Mouse (Mus musculus) lung, postnatal 0 days (tissue): ENCODE measurements around the gene Umps. TPM values are rescaled to one million over a fixed set of nuclear protein-coding genes. Genes with fewer than 3 reads are reported as not detected.
A peak's percentile ranks its signal among the peaks of the same experiment; 100 is the strongest.

Experiments
- ATAC-seq: fragments of 200-750 bp; cut with Nextera tagmentation; 2 replicates; pipeline ENCODE4 v1.8.0; 2017; ENCODE audit warnings: moderate library complexity
- DNase-seq: peaks from one replicate; pipeline ENCODE4 v3.0.0-alpha.2; 2016; ENCODE audit warnings: low spot score
- H3K27ac ChIP-seq: fragments of 300-500 bp; sonication (generic); 2 replicates; pipeline ENCODE4 v1.5.1; 2014; ENCODE audit warnings: antibody characterized with exemption, mild to moderate bottlenecking, low read length, mixed read lengths
- H3K27me3 ChIP-seq: fragments of 300-500 bp; sonication (generic); replicated peaks from 2 replicates; pipeline ENCODE4 v1.6.1; 2014; ENCODE audit warnings: low read length, mixed read lengths; ENCODE audit not compliant: insufficient read depth
- H3K36me3 ChIP-seq: fragments of 300-500 bp; sonication (generic); 2 replicates; pipeline ENCODE4 v1.6.1; 2014; ENCODE audit warnings: low read length, mixed read lengths; ENCODE audit not compliant: insufficient read depth
- H3K4me1 ChIP-seq: fragments of 300-500 bp; sonication (generic); 2 replicates; pipeline ENCODE4 v1.6.1; 2014; ENCODE audit warnings: antibody characterized with exemption, low read depth, low read length, mixed read lengths; ENCODE audit not compliant: insufficient read depth
- H3K4me2 ChIP-seq: fragments of 300-500 bp; sonication (generic); replicated peaks from 2 replicates; pipeline ENCODE4 v1.6.1; 2014; ENCODE audit warnings: low read depth, mild to moderate bottlenecking, low read length, moderate library complexity, mixed read lengths
- H3K4me3 ChIP-seq: fragments of 300-500 bp; sonication (generic); 2 replicates; pipeline ENCODE4 v1.5.1; 2014; ENCODE audit warnings: low read depth, low read length
- H3K9ac ChIP-seq: fragments of 300-500 bp; sonication (generic); replicated peaks from 2 replicates; pipeline ENCODE4 v1.6.1; 2014; ENCODE audit warnings: low read depth, mild to moderate bottlenecking
- H3K9me3 ChIP-seq: fragments of 300-500 bp; sonication (generic); 2 replicates; pipeline ENCODE4 v1.6.1; 2016; ENCODE audit warnings: low read length, mixed read lengths
- CTCF ChIP-seq: IDR thresholded peaks from 2 replicates; pipeline ENCODE4 v1.5.1; 2016; ENCODE audit warnings: antibody characterized with exemption, mild to moderate bottlenecking
- EP300 ChIP-seq: IDR thresholded peaks from 2 replicates; pipeline ENCODE4 v1.6.1; 2016; ENCODE audit warnings: antibody characterized with exemption, mild to moderate bottlenecking, control low read depth
- WGBS: fragments of 180-500 bp; shearing (Covaris S2); extraction: QIAGEN DNeasy Blood & Tissue Kit; methylation state at CpG from one replicate; pipeline ENCODE4 v1.1.7; 2014; 5-methylcytosine and 5-hydroxymethylcytosine counted together
- polyA plus RNA-seq: library from polyadenylated mRNA; unstranded; fragments of >200 nt; fragmentation: Nextera tagmentation; extraction: Ambion mirVana; gene quantifications from 2 replicates; pipeline ENCODE4 v1.2.1, GENCODE M21; 2015

Umps gene
- polyA plus RNA-seq, 1 experiment from 2014 or later, result 10.3 TPM

DNA sequence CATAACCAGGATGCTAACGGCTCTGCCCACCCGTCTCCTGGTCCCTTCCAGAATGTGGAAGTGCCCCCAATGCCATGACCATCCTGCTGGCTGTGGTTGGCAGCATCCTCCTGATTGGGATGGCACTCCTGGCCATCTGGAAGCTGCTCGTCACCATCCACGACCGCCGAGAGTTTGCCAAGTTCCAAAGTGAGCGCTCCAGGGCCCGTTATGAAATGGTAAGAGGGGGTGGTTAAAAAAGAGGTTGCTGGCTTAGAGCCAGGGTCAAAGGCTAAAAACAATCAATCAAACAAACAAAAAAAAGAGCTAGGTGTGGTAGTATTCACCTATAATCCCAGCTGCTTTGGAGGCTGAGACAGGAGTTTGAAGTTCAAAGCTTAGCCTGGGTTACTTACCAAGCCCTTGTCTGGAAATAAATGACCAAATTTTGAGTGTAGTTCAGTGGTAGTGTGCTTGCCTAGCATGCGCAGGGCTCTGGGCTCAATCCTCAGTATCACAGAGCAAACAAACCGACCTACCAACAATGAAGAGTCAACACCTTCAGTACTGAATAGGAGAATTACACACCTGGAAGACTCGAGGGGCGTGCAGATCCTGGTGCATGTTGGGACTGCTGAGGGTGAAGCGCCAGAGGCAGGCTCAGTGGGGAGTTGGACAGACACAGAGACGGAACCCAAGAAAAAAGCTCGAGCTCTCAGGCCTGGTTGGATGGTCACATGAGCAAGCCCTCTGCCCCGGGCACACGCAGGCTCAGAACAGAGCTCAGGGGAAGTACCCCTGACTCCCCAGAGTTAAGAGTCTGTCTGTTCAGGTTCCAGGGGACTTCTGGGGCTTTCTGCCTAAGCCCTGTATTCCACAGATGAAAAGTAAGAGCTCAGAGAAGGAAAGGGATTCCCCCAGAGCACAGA is 18.9 kb downstream of the Umps start:
- Histone ChIP-seq H3K27ac (no peak overlapping the region), H3K4me3 (no peak overlapping the region), H3K4me2 (no peak overlapping the region), H3K9ac (no peak overlapping the region), H3K4me1 (no peaks in the 10 kb centered on the region; the same call in 1 of the 2 replicates), H3K27me3 (no peaks in the 10 kb centered on the region), H3K9me3 (no peaks in the 10 kb centered on the region), H3K36me3 (peaks cover 4% of the 10 kb centered on the region; the same call in 1 of the 2 replicates)
- TF ChIP-seq EP300 (no peak), CTCF (no peak)
- DNase-seq, result no peak
- WGBS, result 63% methylated on average over 17 of the region's 17 CpGs
- no peak for ATAC-seq

DNA sequence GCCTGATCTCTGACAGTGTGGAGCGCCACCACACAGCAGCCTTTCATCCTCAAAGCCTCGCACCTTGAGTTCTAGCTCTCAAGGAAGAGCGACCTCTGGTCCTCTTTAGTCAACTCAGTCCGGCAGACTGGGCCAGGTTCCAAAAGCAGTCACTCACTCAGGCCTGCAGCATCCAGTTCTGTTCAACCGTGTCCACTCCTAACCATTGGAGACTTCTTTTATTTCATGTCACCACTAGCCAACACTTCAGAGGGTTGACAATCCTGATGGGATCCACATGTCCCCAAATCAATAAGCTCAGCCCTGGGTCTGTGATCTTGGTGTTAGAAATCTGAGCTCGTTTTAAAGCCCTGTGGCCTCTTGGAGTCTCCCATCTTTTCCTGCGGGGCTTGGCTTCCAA is 20.8 kb downstream of the Umps start:
- H3K27me3 ChIP-seq, result no peaks in the 10 kb centered on the region
- no peaks in the 10 kb centered on the region; the same call in 1 of the 2 replicates for H3K4me1 ChIP-seq
- TF ChIP-seq CTCF, result no peak
- no peak for TF ChIP-seq EP300
- DNase-seq (no peak), ATAC-seq (no peak)
- no peak overlapping the region for H3K4me2 ChIP-seq
- H3K9me3 ChIP-seq, result no peaks in the 10 kb centered on the region
- WGBS, result 69% methylated on average over 7 of the region's 7 CpGs
- peaks cover 4% of the 10 kb centered on the region; the same call in 1 of the 2 replicates for H3K36me3 ChIP-seq
- H3K9ac ChIP-seq, result no peak overlapping the region
- no peak overlapping the region for H3K27ac ChIP-seq
- H3K4me3 ChIP-seq, result no peak overlapping the region

DNA sequence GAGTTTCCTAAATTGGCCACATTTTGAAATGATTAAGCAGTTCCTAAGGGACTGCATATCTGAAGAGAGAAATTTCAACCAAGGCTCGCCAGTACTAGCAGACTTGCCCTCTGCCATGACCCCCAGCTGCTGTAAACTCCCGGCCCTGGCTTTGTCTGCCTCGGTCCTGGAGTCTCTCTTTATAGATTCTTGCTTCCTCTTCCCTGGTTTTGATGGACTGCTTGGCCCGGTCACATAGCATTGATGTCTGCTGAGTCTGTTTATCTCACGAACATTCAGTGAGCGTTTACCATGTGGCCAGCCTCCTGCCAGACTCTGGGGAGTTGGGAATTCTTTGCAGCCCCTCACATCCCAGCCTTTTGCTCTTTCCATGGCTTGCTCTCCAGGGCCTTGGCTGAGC is 22.1 kb downstream of the Umps start:
- H3K4me3 ChIP-seq, result no peak overlapping the region
- 31% methylated on average over 6 of the region's 6 CpGs for WGBS
- no peaks in the 10 kb centered on the region for H3K9me3 ChIP-seq
- no peak overlapping the region for H3K27ac ChIP-seq
- peaks cover 4% of the 10 kb centered on the region; the same call in 1 of the 2 replicates for H3K36me3 ChIP-seq
- no peak overlapping the region for H3K4me2 ChIP-seq
- DNase-seq, result peak; percentile 56
- ATAC-seq, result peak; percentile 32
- H3K4me1 ChIP-seq, result no peaks in the 10 kb centered on the region; the same call in 1 of the 2 replicates
- TF ChIP-seq EP300 (no peak), CTCF (no peak)
- H3K27me3 ChIP-seq, result no peaks in the 10 kb centered on the region
- no peak overlapping the region for H3K9ac ChIP-seq

DNA sequence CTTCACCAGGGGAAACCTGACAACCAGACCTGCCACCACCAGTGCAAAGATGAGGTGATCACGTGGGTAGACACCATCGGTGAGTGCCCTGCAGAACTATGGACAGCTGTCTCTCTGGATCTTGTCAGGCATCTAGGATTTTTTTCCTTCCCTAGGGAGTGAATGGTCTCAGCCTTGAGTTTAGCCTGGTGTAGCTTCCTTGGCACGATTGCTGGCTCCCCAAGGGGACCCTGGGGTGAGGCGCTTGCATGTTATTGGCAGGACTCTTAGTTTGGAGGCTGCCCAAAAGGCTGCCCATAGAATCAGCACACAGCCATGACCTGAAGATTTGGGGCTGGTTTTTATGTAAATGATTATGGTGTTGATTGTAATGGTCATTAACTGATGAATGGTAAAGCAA is 22.7 kb downstream of the Umps start:
- Histone ChIP-seq H3K36me3 (peaks cover 4% of the 10 kb centered on the region; the same call in 1 of the 2 replicates), H3K9ac (no peak overlapping the region), H3K4me1 (no peaks in the 10 kb centered on the region; the same call in 1 of the 2 replicates), H3K27ac (no peak overlapping the region), H3K4me3 (no peak overlapping the region), H3K9me3 (no peaks in the 10 kb centered on the region), H3K4me2 (no peak overlapping the region), H3K27me3 (no peaks in the 10 kb centered on the region)
- WGBS, result 77% methylated on average over 4 of the region's 4 CpGs
- DNase-seq (no peak), ATAC-seq (no peak)
- TF ChIP-seq EP300 (no peak), CTCF (no peak)

DNA sequence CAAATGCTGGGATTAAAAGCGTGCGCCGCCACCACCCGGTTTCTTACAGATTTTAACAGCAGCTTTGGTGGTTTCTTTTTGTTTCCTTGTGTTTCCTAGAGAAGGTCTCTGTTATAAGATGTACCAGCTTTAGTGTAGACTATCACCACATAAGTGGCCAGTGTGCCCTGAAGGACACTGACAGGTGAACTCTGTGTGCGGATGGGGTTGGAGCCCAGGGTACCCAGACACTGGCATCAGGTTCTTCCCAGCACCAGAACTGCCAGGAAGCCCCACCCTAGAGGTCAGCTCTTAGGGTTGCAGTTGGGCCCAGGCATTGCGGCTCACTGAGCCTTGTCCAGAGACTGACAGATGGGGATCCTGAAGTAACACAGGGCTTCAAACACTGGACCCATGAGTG is 23.4 kb downstream of the Umps start:
- Histone ChIP-seq H3K27ac (no peak overlapping the region), H3K4me1 (no peaks in the 10 kb centered on the region; the same call in 1 of the 2 replicates), H3K36me3 (no peaks in the 10 kb centered on the region; the same call in 1 of the 2 replicates), H3K4me2 (no peak overlapping the region), H3K9me3 (no peaks in the 10 kb centered on the region), H3K27me3 (no peaks in the 10 kb centered on the region), H3K9ac (no peak overlapping the region), H3K4me3 (no peak overlapping the region)
- ATAC-seq (no peak), DNase-seq (no peak)
- TF ChIP-seq EP300, result no peak
- TF ChIP-seq CTCF, result no peak
- WGBS, result 96% methylated on average over 6 of the region's 6 CpGs

DNA sequence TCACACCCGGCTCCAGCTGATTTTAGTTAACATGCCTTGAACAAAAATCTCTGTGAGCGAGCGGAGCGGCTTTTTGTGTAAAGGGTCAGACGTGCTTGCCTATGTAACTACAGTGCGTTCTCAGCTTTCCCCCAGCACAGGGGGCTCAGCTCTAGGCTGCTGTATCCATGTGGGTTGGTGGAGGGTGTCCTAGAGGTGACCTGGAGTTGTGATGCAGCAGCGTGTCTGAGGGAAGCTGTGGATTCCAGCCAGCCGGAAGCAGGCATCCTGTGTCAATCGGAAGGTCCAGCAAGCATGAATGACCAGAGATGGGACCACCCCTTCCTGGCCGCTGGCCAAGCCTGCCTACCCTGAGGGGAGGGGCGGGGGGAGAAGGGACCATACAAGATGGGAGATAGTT is 24.5 kb downstream of the Umps start:
- no peak overlapping the region for H3K27ac ChIP-seq
- DNase-seq (peak; percentile 47), ATAC-seq (peak; percentile 10; the same call in 1 of the 2 replicates)
- no peaks in the 10 kb centered on the region for H3K36me3 ChIP-seq
- no peak overlapping the region for H3K4me3 ChIP-seq
- H3K9ac ChIP-seq, result no peak overlapping the region
- WGBS, result 39% methylated on average over 11 of the region's 11 CpGs
- no peaks in the 10 kb centered on the region for H3K9me3 ChIP-seq
- H3K27me3 ChIP-seq, result no peaks in the 10 kb centered on the region
- H3K4me1 ChIP-seq, result no peaks in the 10 kb centered on the region; the same call in 1 of the 2 replicates
- TF ChIP-seq EP300, result no peak
- TF ChIP-seq CTCF, result no peak
- no peak overlapping the region for H3K4me2 ChIP-seq
